Mouse (Mus musculus) heart, embryonic 10.5 days (tissue): ENCODE results near the gene Tbpl2. TPM values are rescaled to one million over a fixed set of nuclear protein-coding genes. Genes with fewer than 3 reads are reported as not detected.

Experiments
- polyA plus RNA-seq: library from polyadenylated mRNA; unstranded; fragments of >200 nt; fragmentation: Nextera tagmentation; extraction: Ambion mirVana; gene quantifications from 2 replicates; pipeline ENCODE4 v1.2.1, GENCODE M21; 2016

Gene Tbpl2
- polyA plus RNA-seq, 1 experiment from 2014 or later, result not detected

Other genes starting within 250 kb of the Tbpl2 start
- 2.0 and 3.8 TPM in 2 replicates for gene Hnmt, start 47.2 kb downstream of the Tbpl2 start, polyA plus RNA-seq
- gene Il1f8, start 56.6 kb upstream of the Tbpl2 start, polyA plus RNA-seq, result not detected in 2 replicates
- not detected in 2 replicates for gene Il1f9, start 89.9 kb upstream of the Tbpl2 start, polyA plus RNA-seq
- gene Il1f6, start 118.8 kb upstream of the Tbpl2 start, polyA plus RNA-seq, result not detected in 2 replicates
- gene Il1f5, start 180.4 kb upstream of the Tbpl2 start, polyA plus RNA-seq, result not detected in 2 replicates
- gene Il1f10, start 194.6 kb upstream of the Tbpl2 start, polyA plus RNA-seq, result not detected in 2 replicates
- gene Il1rn, start 240.3 kb upstream of the Tbpl2 start, polyA plus RNA-seq, result not detected in 2 replicates